Mouse (Mus musculus) neural tube, embryonic 11.5 days (tissue): ENCODE results near the gene Myo3b. TPM values are rescaled to one million over a fixed set of nuclear protein-coding genes. Genes with fewer than 3 reads are reported as not detected.

Source experiments
- ATAC-seq: fragments of 200-750 bp; cut with Nextera tagmentation; 2 replicates; pipeline ENCODE4 v1.8.0; 2017; ENCODE audit warnings: moderate number of reproducible peaks, mild to moderate bottlenecking, moderate TSS enrichment, moderate library complexity; ENCODE audit not compliant: insufficient read depth, low FRiP score, low TSS enrichment
- DNase-seq: peaks from one replicate; pipeline ENCODE4 v3.0.0-alpha.2; 2015; ENCODE audit warnings: low spot score
- H3K27ac ChIP-seq: fragments of 300-500 bp; sonication (generic); 2 replicates; pipeline ENCODE4 v1.5.1; 2014; ENCODE audit warnings: low read depth, mild to moderate bottlenecking, low read length
- H3K27me3 ChIP-seq: fragments of 300-500 bp; sonication (generic); 2 replicates; pipeline ENCODE4 v1.6.1; 2014; ENCODE audit warnings: mild to moderate bottlenecking, low read length, mixed read lengths; ENCODE audit not compliant: control insufficient read depth, insufficient read depth
- H3K36me3 ChIP-seq: fragments of 300-500 bp; sonication (generic); 2 replicates; pipeline ENCODE4 v1.6.1; 2014; ENCODE audit warnings: mild to moderate bottlenecking, low read length, moderate library complexity, mixed read lengths; ENCODE audit not compliant: control insufficient read depth, insufficient read depth
- H3K4me1 ChIP-seq: fragments of 300-500 bp; sonication (generic); 2 replicates; pipeline ENCODE4 v1.6.1; 2014; ENCODE audit warnings: low read length, mixed read lengths; ENCODE audit not compliant: control insufficient read depth, insufficient read depth
- H3K4me2 ChIP-seq: fragments of 300-500 bp; sonication (generic); 2 replicates; pipeline ENCODE4 v1.6.1; 2014; ENCODE audit warnings: low read depth, mild to moderate bottlenecking, moderate library complexity
- H3K4me3 ChIP-seq: fragments of 300-500 bp; sonication (generic); 2 replicates; pipeline ENCODE4 v1.5.1; 2014; ENCODE audit warnings: low read depth, low read length
- H3K9ac ChIP-seq: fragments of 300-500 bp; sonication (generic); 2 replicates; pipeline ENCODE4 v1.6.1; 2014; ENCODE audit warnings: mild to moderate bottlenecking, low read length
- H3K9me3 ChIP-seq: fragments of 300-500 bp; sonication (generic); 2 replicates; pipeline ENCODE4 v1.6.1; 2016; ENCODE audit warnings: low read length; ENCODE audit not compliant: control insufficient read depth
- WGBS: fragments of 180-500 bp; shearing (Covaris S2); extraction: QIAGEN DNeasy Blood & Tissue Kit; methylation state at CpG from one replicate; pipeline ENCODE4 v1.1.7; 2014; 5-methylcytosine and 5-hydroxymethylcytosine counted together
- polyA plus RNA-seq: library from polyadenylated mRNA; unstranded; fragments of >200 nt; fragmentation: Nextera tagmentation; extraction: Ambion mirVana; gene quantifications from 2 replicates; pipeline ENCODE4 v1.2.1, GENCODE M21; 2014

Gene Myo3b
- polyA plus RNA-seq, 1 experiment from 2014 or later: 0.04 TPM

GRCm38 (mm10) chr2:70091261-70091660, 52.3 kb downstream of the Myo3b start:
- Histone ChIP-seq H3K36me3 (no peaks in the 10 kb centered on the region), H3K9ac (no peak overlapping the region), H3K4me2 (no peak overlapping the region), H3K27me3 (no peaks in the 10 kb centered on the region), H3K4me3 (no peak overlapping the region), H3K9me3 (no peaks in the 10 kb centered on the region), H3K4me1 (no peaks in the 10 kb centered on the region), H3K27ac (no peak overlapping the region)
- ATAC-seq (no peak), DNase-seq (no peak)
- WGBS: 77% methylated on average over 2 of the region's 2 CpGs

DNA sequence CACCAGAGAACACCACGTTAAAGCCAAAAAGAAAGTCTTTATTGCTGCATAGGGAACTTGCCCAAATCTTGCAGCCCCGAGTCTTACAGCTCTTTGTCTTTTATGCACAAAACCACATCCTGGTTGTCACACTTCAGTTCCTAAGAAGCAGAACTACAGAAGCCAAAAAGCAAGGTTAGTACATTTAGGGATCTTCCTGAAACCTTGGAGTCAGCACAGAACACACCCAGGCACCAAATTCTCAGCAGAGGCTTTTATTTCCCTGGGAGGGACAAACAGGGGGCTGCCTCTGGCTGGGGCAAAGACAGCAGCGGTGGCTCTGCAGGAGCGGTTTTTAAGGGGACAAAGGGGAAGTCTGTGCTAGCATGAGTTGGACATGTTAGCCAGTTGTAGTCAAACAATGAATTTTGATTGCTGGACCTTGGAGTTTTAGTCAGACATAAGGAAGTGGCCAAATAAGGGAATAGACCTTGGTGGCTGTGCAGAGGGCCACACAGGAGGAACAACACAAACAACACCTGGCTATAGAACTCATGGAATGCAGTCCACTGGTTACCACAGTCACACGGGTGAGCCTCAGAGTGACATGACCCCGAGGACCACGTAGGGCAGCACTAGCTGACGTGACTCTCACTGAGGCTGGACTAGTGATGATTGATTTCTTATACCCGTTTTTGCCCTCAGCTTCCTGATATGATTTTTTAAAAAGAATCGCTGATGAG, 53.0 kb downstream of the Myo3b start:
- Histone ChIP-seq H3K4me2 (no peak overlapping the region), H3K36me3 (no peaks in the 10 kb centered on the region), H3K27ac (no peak overlapping the region), H3K4me1 (no peaks in the 10 kb centered on the region), H3K27me3 (no peaks in the 10 kb centered on the region), H3K4me3 (no peak overlapping the region), H3K9ac (no peak overlapping the region), H3K9me3 (no peaks in the 10 kb centered on the region)
- no peak for ATAC-seq
- DNase-seq: no peak
- WGBS: 61% methylated on average over 10 of the region's 10 CpGs

- H3K4me2 ChIP-seq: no peak overlapping the region
- H3K4me1 ChIP-seq: no peaks in the 10 kb centered on the region
- H3K4me3 ChIP-seq: no peak overlapping the region
- H3K27me3 ChIP-seq: no peaks in the 10 kb centered on the region
- H3K9ac ChIP-seq: no peak overlapping the region
- no peaks in the 10 kb centered on the region for H3K9me3 ChIP-seq
- H3K36me3 ChIP-seq: no peaks in the 10 kb centered on the region
- DNase-seq (no peak), ATAC-seq (no peak)
- WGBS: 71% methylated on average over 3 of the region's 3 CpGs
- H3K27ac ChIP-seq: no peak overlapping the region
These were observed 53.7 kb downstream of the Myo3b start for GRCm38 (mm10) chr2:70092665-70093064.

- DNase-seq (no peak), ATAC-seq (no peak)
- Histone ChIP-seq H3K4me1 (no peaks in the 10 kb centered on the region), H3K27me3 (no peaks in the 10 kb centered on the region), H3K36me3 (no peaks in the 10 kb centered on the region), H3K4me2 (no peak overlapping the region), H3K4me3 (no peak overlapping the region), H3K9me3 (no peaks in the 10 kb centered on the region), H3K9ac (no peak overlapping the region), H3K27ac (no peak overlapping the region)
- 77% methylated on average over 5 of the region's 5 CpGs for WGBS
These were observed 55.5 kb downstream of the Myo3b start for GRCm38 (mm10) chr2:70094446-70094845.

DNA sequence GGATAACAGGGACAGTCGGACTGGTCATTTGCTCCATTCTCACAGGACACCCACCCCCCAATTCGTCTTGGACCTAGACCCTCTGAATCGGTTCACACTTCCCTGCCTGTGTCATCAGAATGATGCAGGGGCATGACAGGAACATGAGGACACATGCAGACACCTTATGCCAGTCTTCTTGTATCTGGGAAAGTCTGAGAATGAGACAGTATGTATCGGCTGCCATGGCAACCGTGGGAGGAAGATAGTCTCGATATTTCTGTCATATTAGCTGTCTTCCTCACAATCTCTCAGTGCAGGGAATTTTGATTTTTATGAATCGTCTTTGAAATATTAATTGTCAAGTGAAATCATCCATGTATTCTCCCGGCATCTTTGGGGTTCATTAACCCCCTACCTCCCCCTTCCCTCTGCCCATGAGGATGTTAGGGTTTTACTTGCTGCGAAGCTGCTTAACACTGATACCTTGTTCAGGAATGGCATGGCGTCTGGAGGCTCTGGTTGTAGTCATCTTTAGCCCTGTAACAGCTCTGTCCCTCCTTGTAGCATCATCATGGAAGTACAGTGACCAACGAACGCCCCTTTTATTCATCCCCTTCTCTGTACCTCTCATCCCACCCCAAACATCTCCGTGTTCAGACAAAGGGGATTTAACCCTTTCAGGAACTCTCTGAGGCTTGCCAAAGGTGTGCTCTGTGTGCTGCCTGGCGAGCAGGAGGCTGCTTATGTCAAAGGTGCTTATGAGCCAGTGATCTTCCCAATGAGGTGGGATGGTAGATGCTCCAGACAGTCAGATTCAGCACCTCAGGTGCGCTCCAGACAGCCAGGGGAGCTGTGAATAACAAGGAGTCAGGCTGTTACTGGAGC, 58.5 kb downstream of the Myo3b start:
- H3K9me3 ChIP-seq: no peaks in the 10 kb centered on the region

GRCm38 (mm10) chr2:70099459-70099858, 60.5 kb downstream of the Myo3b start:
- WGBS: 91% methylated on average over 4 of the region's 4 CpGs
- H3K27ac ChIP-seq: no peak overlapping the region
- no peak overlapping the region for H3K9ac ChIP-seq
- no peaks in the 10 kb centered on the region for H3K36me3 ChIP-seq
- H3K9me3 ChIP-seq: no peaks in the 10 kb centered on the region
- ATAC-seq: no peak
- H3K4me3 ChIP-seq: no peak overlapping the region
- no peaks in the 10 kb centered on the region for H3K4me1 ChIP-seq
- no peak for DNase-seq
- H3K4me2 ChIP-seq: no peak overlapping the region
- no peaks in the 10 kb centered on the region for H3K27me3 ChIP-seq

More for the DNA sequence above, 58.5 kb downstream of the Myo3b start:
- DNase-seq (no peak), ATAC-seq (no peak)
- Histone ChIP-seq H3K27me3 (no peaks in the 10 kb centered on the region), H3K36me3 (no peaks in the 10 kb centered on the region), H3K27ac (no peak overlapping the region), H3K4me1 (no peaks in the 10 kb centered on the region), H3K9ac (no peak overlapping the region), H3K4me3 (no peak overlapping the region), H3K4me2 (no peak overlapping the region)
- 81% methylated on average over 15 of the region's 15 CpGs for WGBS

DNA sequence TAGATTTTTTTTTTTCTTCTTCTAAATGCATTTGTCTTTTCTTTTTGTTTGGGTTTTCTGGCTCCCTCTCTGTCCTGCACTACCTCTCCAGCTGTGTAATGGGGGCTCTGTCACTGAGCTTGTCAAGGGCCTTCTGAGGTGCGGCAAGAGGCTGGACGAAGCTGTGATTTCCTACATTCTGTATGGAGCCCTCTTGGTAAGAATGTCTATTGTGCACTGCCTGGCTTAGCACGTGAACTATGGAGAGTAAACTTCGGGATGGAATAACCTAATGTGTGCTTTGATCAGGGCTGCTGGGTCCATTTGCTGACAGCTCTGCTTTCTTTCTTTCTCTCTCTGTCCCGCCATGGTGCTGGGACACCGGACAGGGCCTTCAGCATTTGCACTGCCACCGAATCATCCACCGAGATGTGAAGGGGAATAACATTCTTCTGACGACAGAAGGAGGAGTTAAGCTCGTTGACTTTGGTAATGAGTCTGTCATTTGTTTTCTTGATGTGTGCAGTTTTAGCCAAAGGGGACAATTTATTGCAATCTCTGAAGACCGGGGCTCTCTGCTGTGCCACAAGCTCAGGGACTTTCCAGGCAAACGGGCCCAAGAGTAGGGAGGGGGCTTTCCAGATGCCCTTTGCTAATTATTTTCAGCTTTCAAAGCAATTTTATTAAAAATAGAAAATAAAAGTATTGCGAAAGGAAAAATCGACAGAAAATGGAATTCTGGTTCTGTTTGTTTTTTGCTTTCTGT, 66.5 kb downstream of the Myo3b start:
- H3K36me3 ChIP-seq: no peaks in the 10 kb centered on the region
- H3K27me3 ChIP-seq: no peaks in the 10 kb centered on the region
- ATAC-seq: no peak
- no peak overlapping the region for H3K4me3 ChIP-seq
- DNase-seq: no peak
- H3K4me1 ChIP-seq: no peaks in the 10 kb centered on the region
- H3K9me3 ChIP-seq: no peaks in the 10 kb centered on the region
- H3K4me2 ChIP-seq: no peak overlapping the region
- no peak overlapping the region for H3K9ac ChIP-seq
- no peak overlapping the region for H3K27ac ChIP-seq
- 46% methylated on average over 14 of the region's 14 CpGs for WGBS

GRCm38 (mm10) chr2:70109010-70109409, 70.1 kb downstream of the Myo3b start:
- H3K27me3 ChIP-seq: no peaks in the 10 kb centered on the region
- no peak overlapping the region for H3K4me3 ChIP-seq
- no peak overlapping the region for H3K27ac ChIP-seq
- WGBS: 80% methylated on average over 7 of the region's 7 CpGs
- H3K9me3 ChIP-seq: no peaks in the 10 kb centered on the region
- H3K9ac ChIP-seq: no peak overlapping the region
- no peak overlapping the region for H3K4me2 ChIP-seq
- ATAC-seq (no peak), DNase-seq (no peak)
- H3K4me1 ChIP-seq: no peaks in the 10 kb centered on the region
- H3K36me3 ChIP-seq: no peaks in the 10 kb centered on the region
